ENCODE assay signal across 23 mouse cellular contexts in the genomic region with DNA sequence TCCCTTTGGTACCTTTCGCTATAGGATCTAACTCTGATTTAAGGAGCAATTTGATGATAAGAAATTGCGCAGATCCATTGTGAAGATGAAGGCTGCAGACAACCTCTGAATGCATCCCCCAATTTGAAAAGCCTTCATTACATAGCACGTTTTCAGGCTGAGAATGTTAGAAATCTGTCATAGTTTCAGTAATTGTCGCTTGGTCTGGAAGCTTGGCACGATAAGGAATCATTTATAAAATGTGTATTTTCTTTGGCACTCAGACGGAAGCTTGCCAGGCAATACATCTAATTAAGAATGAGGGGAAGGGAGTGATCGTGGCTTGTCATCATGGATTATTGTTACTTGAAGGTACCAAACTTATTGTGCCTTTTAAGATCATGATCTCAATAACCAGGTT.
DNase-seq lines count a peak whose midpoint lies in the region; ATAC-seq lines count a peak whose summit lies in the region.
"Had no signal": no experiment of that assay in that cellular context is flagged by ENCODE, and none has a peak within 500 bp of the region (broad histone marks: within the 10 kb centered on the region; RNA-seq: fewer than 3 reads in every experiment).

No protein-coding gene starts in this region.

- peak; percentile 45; the same call in 1 of the 2 replicates for ATAC-seq in forebrain, embryonic 13.5 days
- no peak for ATAC-seq in forebrain, embryonic 12.5 days (ENCODE audit: low FRiP score)
- ATAC-seq in forebrain, embryonic 15.5 days (replicated peaks), result peak; percentile 32; the same call in 1 of the 2 replicates
- no peak for ATAC-seq in forebrain, embryonic 11.5 days (replicated peaks; ENCODE audit: low FRiP score)
- peak; percentile 52 for ATAC-seq in forebrain, embryonic 16.5 days
- ATAC-seq in hindbrain, embryonic 12.5 days (ENCODE audit: low FRiP score), result no peak
- ATAC-seq: activated CD4-positive, CD25-positive, alpha-beta regulatory T cell, adult 4 months; CD4-positive, CD25-positive, alpha-beta regulatory T cell, adult 4 months; Patski had no signal

- no peaks in the 10 kb centered on the region for H3K36me3 ChIP-seq in forebrain, embryonic 13.5 days (ENCODE audit: poor library complexity, severe bottlenecking)
- H3K36me3 ChIP-seq in forebrain, embryonic 12.5 days (replicated peaks), result no peaks in the 10 kb centered on the region
- H3K36me3 ChIP-seq in forebrain, embryonic 15.5 days, result no peaks in the 10 kb centered on the region
- no peaks in the 10 kb centered on the region for H3K36me3 ChIP-seq in forebrain, embryonic 11.5 days (ENCODE audit: control insufficient read depth, insufficient read depth, low read length)
- no peaks in the 10 kb centered on the region for H3K36me3 ChIP-seq in forebrain, embryonic 16.5 days (ENCODE audit: control insufficient read depth, insufficient read depth)
- H3K36me3 ChIP-seq in hindbrain, embryonic 12.5 days, result no peaks in the 10 kb centered on the region
- H3K36me3 ChIP-seq: embryonic facial prominence, embryonic 10.5 days; embryonic facial prominence, embryonic 12.5 days; G1E had no signal

- H3K4me3 ChIP-seq in forebrain, embryonic 13.5 days, result no peak overlapping the region
- no peak overlapping the region for H3K4me3 ChIP-seq in forebrain, embryonic 12.5 days (replicated peaks)
- no peak overlapping the region for H3K4me3 ChIP-seq in forebrain, embryonic 15.5 days
- no peak overlapping the region for H3K4me3 ChIP-seq in forebrain, embryonic 11.5 days (ENCODE audit: low read depth, low read length)
- no peak overlapping the region for H3K4me3 ChIP-seq in forebrain, embryonic 16.5 days (replicated peaks; ENCODE audit: low read length)
- H3K4me3 ChIP-seq in hindbrain, embryonic 12.5 days, result no peak overlapping the region
- H3K4me3 ChIP-seq: embryonic facial prominence, embryonic 10.5 days; embryonic facial prominence, embryonic 12.5 days had no signal

- no peak for DNase-seq in forebrain, embryonic 11.5 days (ENCODE audit: low spot score)
- no peak for DNase-seq in spleen, adult 12 weeks (ENCODE audit: low spot score)
- DNase-seq: adrenal gland, adult 8-10 months; adrenal gland, postnatal 14 days; adrenal gland, postnatal 36 days; B cell, adult 2 months; cerebellum, adult 11-12 months; cerebellum, adult 2 months; cerebellum, adult 9-10 months; cerebellum, postnatal 10 days; cerebellum, postnatal 25 days had no signal

- WGBS in forebrain, embryonic 13.5 days, result 79% methylated on average over 7 of the region's 7 CpGs
- 86% methylated on average over 7 of the region's 7 CpGs for WGBS in forebrain, embryonic 12.5 days
- WGBS in forebrain, embryonic 15.5 days, result 66% methylated on average over 7 of the region's 7 CpGs
- 88% methylated on average over 7 of the region's 7 CpGs for WGBS in forebrain, embryonic 11.5 days
- 54% methylated on average over 7 of the region's 7 CpGs for WGBS in forebrain, embryonic 16.5 days
- WGBS in hindbrain, embryonic 12.5 days, result 89% methylated on average over 7 of the region's 7 CpGs

- no peaks in the 10 kb centered on the region for H3K4me1 ChIP-seq in forebrain, embryonic 13.5 days
- no peaks in the 10 kb centered on the region for H3K4me1 ChIP-seq in forebrain, embryonic 12.5 days
- no peaks in the 10 kb centered on the region for H3K4me1 ChIP-seq in forebrain, embryonic 15.5 days
- H3K4me1 ChIP-seq in forebrain, embryonic 11.5 days (replicated peaks; ENCODE audit: control insufficient read depth, insufficient read depth, low read length), result no peaks in the 10 kb centered on the region
- no peaks in the 10 kb centered on the region for H3K4me1 ChIP-seq in forebrain, embryonic 16.5 days (replicated peaks; ENCODE audit: control insufficient read depth, insufficient read depth, low read length)
- no peaks in the 10 kb centered on the region for H3K4me1 ChIP-seq in hindbrain, embryonic 12.5 days
- H3K4me1 ChIP-seq: embryonic facial prominence, embryonic 10.5 days; embryonic facial prominence, embryonic 12.5 days had no signal

- H3K27me3 ChIP-seq in forebrain, embryonic 13.5 days, result no peaks in the 10 kb centered on the region
- no peaks in the 10 kb centered on the region for H3K27me3 ChIP-seq in forebrain, embryonic 12.5 days
- H3K27me3 ChIP-seq in forebrain, embryonic 15.5 days, result no peaks in the 10 kb centered on the region
- H3K27me3 ChIP-seq in forebrain, embryonic 11.5 days (ENCODE audit: control insufficient read depth, insufficient read depth, low read length), result no peaks in the 10 kb centered on the region
- H3K27me3 ChIP-seq in forebrain, embryonic 16.5 days (replicated peaks; ENCODE audit: control insufficient read depth, insufficient read depth, low read length), result no peaks in the 10 kb centered on the region
- no peaks in the 10 kb centered on the region for H3K27me3 ChIP-seq in hindbrain, embryonic 12.5 days
- H3K27me3 ChIP-seq: CH12.LX; embryonic facial prominence, embryonic 12.5 days; Patski had no signal

- H3K9me3 ChIP-seq in forebrain, embryonic 13.5 days (replicated peaks), result no peaks in the 10 kb centered on the region
- H3K9me3 ChIP-seq in forebrain, embryonic 12.5 days, result no peaks in the 10 kb centered on the region
- H3K9me3 ChIP-seq in forebrain, embryonic 15.5 days, result no peaks in the 10 kb centered on the region
- H3K9me3 ChIP-seq in forebrain, embryonic 11.5 days (ENCODE audit: control insufficient read depth, low read length), result no peaks in the 10 kb centered on the region
- no peaks in the 10 kb centered on the region for H3K9me3 ChIP-seq in forebrain, embryonic 16.5 days (ENCODE audit: control insufficient read depth, low read length)
- H3K9me3 ChIP-seq in hindbrain, embryonic 12.5 days (replicated peaks), result no peaks in the 10 kb centered on the region
- H3K9me3 ChIP-seq: embryonic facial prominence, embryonic 10.5 days; embryonic facial prominence, embryonic 12.5 days; G1E had no signal

- H3K9ac ChIP-seq in forebrain, embryonic 13.5 days, result no peak overlapping the region
- H3K9ac ChIP-seq in forebrain, embryonic 12.5 days, result no peak overlapping the region
- H3K9ac ChIP-seq in forebrain, embryonic 15.5 days (replicated peaks), result no peak overlapping the region
- H3K9ac ChIP-seq in forebrain, embryonic 11.5 days (ENCODE audit: low read length), result no peak overlapping the region
- no peak overlapping the region for H3K9ac ChIP-seq in forebrain, embryonic 16.5 days (replicated peaks; ENCODE audit: low read depth, low read length)
- no peak overlapping the region for H3K9ac ChIP-seq in hindbrain, embryonic 12.5 days
- H3K9ac ChIP-seq: embryonic facial prominence, embryonic 12.5 days had no signal

- no peak overlapping the region for H3K4me2 ChIP-seq in forebrain, embryonic 13.5 days
- H3K4me2 ChIP-seq in forebrain, embryonic 12.5 days, result no peak overlapping the region
- no peak overlapping the region for H3K4me2 ChIP-seq in forebrain, embryonic 15.5 days (replicated peaks)
- H3K4me2 ChIP-seq in forebrain, embryonic 11.5 days (ENCODE audit: low read depth, low read length, severe bottlenecking), result no peak overlapping the region
- no peak overlapping the region for H3K4me2 ChIP-seq in forebrain, embryonic 16.5 days (ENCODE audit: low read length)
- H3K4me2 ChIP-seq in hindbrain, embryonic 12.5 days (replicated peaks), result no peak overlapping the region
- H3K4me2 ChIP-seq: embryonic facial prominence, embryonic 12.5 days had no signal

- no peak overlapping the region for H3K27ac ChIP-seq in forebrain, embryonic 13.5 days
- H3K27ac ChIP-seq in forebrain, embryonic 12.5 days, result no peak overlapping the region
- H3K27ac ChIP-seq in forebrain, embryonic 15.5 days (replicated peaks), result peak overlapping the region; percentile 55; the same call in 1 of the 2 replicates
- no peak overlapping the region for H3K27ac ChIP-seq in forebrain, embryonic 11.5 days (ENCODE audit: low read depth, low read length)
- H3K27ac ChIP-seq in forebrain, embryonic 16.5 days (ENCODE audit: low read length), result peak overlapping the region; percentile 53; the same call in 1 of the 2 replicates
- H3K27ac ChIP-seq in hindbrain, embryonic 12.5 days, result no peak overlapping the region
- H3K27ac ChIP-seq: embryonic facial prominence, embryonic 10.5 days; embryonic facial prominence, embryonic 12.5 days had no signal

Comparison
In these comparisons a context has a peak if more than half of its experiments do, and no peak if none do; other contexts are left out.
1. ATAC-seq: peak in forebrain, embryonic 13.5 days (single experiment), forebrain, embryonic 15.5 days (single experiment) and forebrain, embryonic 16.5 days (single experiment); none in forebrain, embryonic 12.5 days (single experiment), forebrain, embryonic 11.5 days (single experiment) and hindbrain, embryonic 12.5 days (single experiment).
2. H3K27ac ChIP-seq: peak in forebrain, embryonic 15.5 days (single experiment) and forebrain, embryonic 16.5 days (single experiment); none in forebrain, embryonic 13.5 days (single experiment), forebrain, embryonic 12.5 days (single experiment), forebrain, embryonic 11.5 days (single experiment) and hindbrain, embryonic 12.5 days (single experiment).